Mouse (Mus musculus): ENCODE measurements around the gene Zfp974. TPM values are rescaled to one million over a fixed set of nuclear protein-coding genes. Genes with fewer than 3 reads are reported as not detected.
"Not testable (repeated sequence)": the region's sequence is repeated elsewhere in the genome, so short reads cannot be mapped to it uniquely, and the experiment has no call there.

Gene Zfp974
- polyA plus RNA-seq, 1 experiment, result 5.7 TPM

GRCm38 (mm10) chr7:27900601-27901000, 28.7 kb downstream of the Zfp974 start:
- H3K4me3 ChIP-seq (replicated peaks; ENCODE audit: insufficient read depth, low read depth, low read length), result no peak overlapping the region
- H3K27ac ChIP-seq (ENCODE audit: insufficient read depth, low read length), result no peak overlapping the region
- H3K4me1 ChIP-seq (ENCODE audit: control insufficient read depth, insufficient read depth, low read length), result no peaks in the 10 kb centered on the region
- DNase-seq, result no peak
- H3K27me3 ChIP-seq (ENCODE audit: control insufficient read depth, insufficient read depth, low read length), result no peaks in the 10 kb centered on the region; the same call in 1 of the 2 replicates
- TF ChIP-seq POLR2A (IDR thresholded peaks at IDR 0.05; ENCODE audit: borderline replicate concordance, insufficient read depth, low read length), result no peak
- TF ChIP-seq CTCF (IDR thresholded peaks at IDR 0.05; ENCODE audit: borderline replicate concordance, insufficient read depth, low read depth, low read length), result no peak
- 93% methylated on average over 4 of the region's 4 CpGs for WGBS

- no peak overlapping the region for H3K4me3 ChIP-seq (replicated peaks; ENCODE audit: insufficient read depth, low read depth, low read length)
- no peaks in the 10 kb centered on the region for H3K4me1 ChIP-seq (ENCODE audit: control insufficient read depth, insufficient read depth, low read length)
- DNase-seq, result no peak
- H3K27ac ChIP-seq (ENCODE audit: insufficient read depth, low read length), result no peak overlapping the region
- WGBS, result 84% methylated on average over 4 of the region's 4 CpGs
- no peaks in the 10 kb centered on the region for H3K27me3 ChIP-seq (ENCODE audit: control insufficient read depth, insufficient read depth, low read length)
- TF ChIP-seq CTCF (IDR thresholded peaks at IDR 0.05; ENCODE audit: borderline replicate concordance, insufficient read depth, low read depth, low read length) (no peak), POLR2A (IDR thresholded peaks at IDR 0.05; ENCODE audit: borderline replicate concordance, insufficient read depth, low read length) (no peak)
Measured at GRCm38 (mm10) chr7:27881721-27882120, 47.5 kb downstream of the Zfp974 start.

GRCm38 (mm10) chr7:27862578-27862977, 66.7 kb downstream of the Zfp974 start:
- H3K27ac ChIP-seq (ENCODE audit: insufficient read depth, low read length); DNase-seq; H3K27me3 ChIP-seq (ENCODE audit: control insufficient read depth, insufficient read depth, low read length); H3K4me3 ChIP-seq (replicated peaks; ENCODE audit: insufficient read depth, low read depth, low read length); H3K4me1 ChIP-seq (ENCODE audit: control insufficient read depth, insufficient read depth, low read length): not testable (repeated sequence)
- WGBS, result 79% methylated on average over 5 of the region's 5 CpGs

GRCm38 (mm10) chr7:27860396-27861235, 68.6 kb downstream of the Zfp974 start:
- WGBS, result under 1% methylated on average over 22 of the region's 22 CpGs
- TF ChIP-seq POLR2A (IDR thresholded peaks at IDR 0.05; ENCODE audit: borderline replicate concordance, insufficient read depth, low read length) (no peak), CTCF (IDR thresholded peaks at IDR 0.05; ENCODE audit: borderline replicate concordance, insufficient read depth, low read depth, low read length) (no peak)
- peak overlapping the region; percentile 79 for H3K4me3 ChIP-seq (replicated peaks; ENCODE audit: insufficient read depth, low read depth, low read length)
- peak; percentile 31 to 34 for DNase-seq
- H3K27ac ChIP-seq (ENCODE audit: insufficient read depth, low read length), result no peak overlapping the region
- H3K27me3 ChIP-seq (ENCODE audit: control insufficient read depth, insufficient read depth, low read length), result no peaks in the 10 kb centered on the region
- no peaks in the 10 kb centered on the region for H3K4me1 ChIP-seq (ENCODE audit: control insufficient read depth, insufficient read depth, low read length)

GRCm38 (mm10) chr7:27859301-27860251, 69.7 kb downstream of the Zfp974 start:
- no peak for TF ChIP-seq POLR2A (IDR thresholded peaks at IDR 0.05; ENCODE audit: borderline replicate concordance, insufficient read depth, low read length)
- TF ChIP-seq CTCF (IDR thresholded peaks at IDR 0.05; ENCODE audit: borderline replicate concordance, insufficient read depth, low read depth, low read length), result no peak
- H3K27ac ChIP-seq (ENCODE audit: insufficient read depth, low read length), result no peak overlapping the region
- no peaks in the 10 kb centered on the region for H3K27me3 ChIP-seq (ENCODE audit: control insufficient read depth, insufficient read depth, low read length)
- peak overlapping the region; percentile 79 for H3K4me3 ChIP-seq (replicated peaks; ENCODE audit: insufficient read depth, low read depth, low read length)
- WGBS, result 5% methylated on average over 10 of the region's 10 CpGs
- peak in 1 of 2 experiments; percentile 30 for DNase-seq
- H3K4me1 ChIP-seq (ENCODE audit: control insufficient read depth, insufficient read depth, low read length), result no peaks in the 10 kb centered on the region

Other genes with a start within 250 kb of the Zfp974 start
- gene Zfp607b, start 240.1 kb downstream of the Zfp974 start, polyA plus RNA-seq (2012; rRNA removed), result 4.3 and 4.6 TPM in 2 replicates
- 15.8 and 16.3 TPM in 2 replicates for gene Zfp60, start 198.1 kb downstream of the Zfp974 start, polyA plus RNA-seq (2012; rRNA removed)
- gene Zfp626, start 122.3 kb downstream of the Zfp974 start, polyA plus RNA-seq (2012; rRNA removed), result 3.7 and 3.9 TPM in 2 replicates
- gene Zfp59, start 90.9 kb downstream of the Zfp974 start, polyA plus RNA-seq (2012; rRNA removed), result 4.0 and 4.4 TPM in 2 replicates
- gene Zfp607a, start 71.9 kb downstream of the Zfp974 start, polyA plus RNA-seq (2012; rRNA removed), result 0.62 and 0.70 TPM in 2 replicates
- 10.2 and 10.3 TPM in 2 replicates for gene Zfp780b, start 49.7 kb upstream of the Zfp974 start, polyA plus RNA-seq (2012; rRNA removed)
- 2.2 and 2.7 TPM in 2 replicates for gene Zfp850, start 84.7 kb upstream of the Zfp974 start, polyA plus RNA-seq (2012; rRNA removed)
- 217 and 222 TPM in 2 replicates for gene Psmc4, start 120.6 kb upstream of the Zfp974 start, polyA plus RNA-seq (2012; rRNA removed)
- 0.24 and 0.29 TPM in 2 replicates for gene Fcgbp, start 141.8 kb upstream of the Zfp974 start, polyA plus RNA-seq (2012; rRNA removed)
- gene 9530053A07Rik, start 200.0 kb upstream of the Zfp974 start, polyA plus RNA-seq (2012; rRNA removed), result 0.02 and 0.03 TPM in 2 replicates
- gene Fbl, start 240.2 kb upstream of the Zfp974 start, polyA plus RNA-seq (2012; rRNA removed), result 67.0 and 72.8 TPM in 2 replicates